8 mouse cellular contexts compared by ENCODE assay signal in genomic region chr2:25240723-25241437, GRCm38 (mm10). TPM values are rescaled to one million over a fixed set of nuclear protein-coding genes. Genes with fewer than 3 reads are reported as not detected.
A peak's percentile ranks its signal among the peaks of the same experiment; 100 is the strongest.
DNase-seq lines count a peak whose midpoint lies in the region; ATAC-seq and TF ChIP-seq lines count a peak whose summit lies in the region.

No protein-coding gene starts in this region.

- H3K9ac ChIP-seq in hindbrain, postnatal 0 days (replicated peaks; ENCODE audit: low read length): peak overlapping the region; percentile 73; the same call in 1 of the 2 replicates

- WGBS in hindbrain, postnatal 0 days: under 1% methylated on average over 29 of the region's 29 CpGs

- H3K27ac ChIP-seq in hindbrain, postnatal 0 days: peak overlapping the region; percentile 80

- peak; percentile 73 for ATAC-seq in hindbrain, postnatal 0 days
- ATAC-seq in megakaryocyte, adult 5-6 weeks (ENCODE audit: poor library complexity, severe bottlenecking): peak; percentile 51

- H3K4me2 ChIP-seq in hindbrain, postnatal 0 days (ENCODE audit: low read depth, low read length): peak overlapping the region; percentile 88

- peak; percentile 69 to 75 for DNase-seq in left cerebral cortex, adult 18-20 months (ENCODE audit: low spot score in 2 of 2)
- DNase-seq in left cerebral cortex, adult 11 months (ENCODE audit: low spot score): no peak
- peak; percentile 72 to 74 for DNase-seq in cerebellum, postnatal 36 days
- DNase-seq in gastrocnemius, adult 8-10 months (ENCODE audit: low spot score in 2 of 2): peak; percentile 38 to 56
- DNase-seq in hindbrain, postnatal 0 days (ENCODE audit: low spot score): peak; percentile 87
- DNase-seq in left cerebral cortex, postnatal 14 days (ENCODE audit: low spot score in 2 of 2): peak; percentile 69 to 75
- DNase-seq in right cerebral cortex, adult 2 months (ENCODE audit: low spot score in 2 of 2): peak; percentile 69 to 70

- H3K36me3 ChIP-seq in hindbrain, postnatal 0 days (ENCODE audit: insufficient read depth, low read length): peaks cover 5% of the 10 kb centered on the region; the same call in 1 of the 2 replicates

- no peak; the same call in 1 of the 2 replicates for TF ChIP-seq CTCF in hindbrain, postnatal 0 days (IDR thresholded peaks at IDR 0.05; ENCODE audit: low read depth)

- no peaks in the 10 kb centered on the region for H3K9me3 ChIP-seq in hindbrain, postnatal 0 days (ENCODE audit: low read length)

- H3K4me3 ChIP-seq in hindbrain, postnatal 0 days (ENCODE audit: low read length): peak overlapping the region; percentile 56

- peaks cover 12% of the 10 kb centered on the region for H3K4me1 ChIP-seq in hindbrain, postnatal 0 days (ENCODE audit: insufficient read depth, low read length)

- no peaks in the 10 kb centered on the region for H3K27me3 ChIP-seq in hindbrain, postnatal 0 days (ENCODE audit: insufficient read depth, low read length)

- intact Hi-C loops in left cerebral cortex, postnatal 14 days (cut with DNase I): no loop called here

RNA-seq across cellular contexts. Expression of gene Rnf208, which starts 1.2 kb away (rescaled TPM):
- 100 to 1,000 TPM; 252 to 262 TPM for total RNA-seq in left cerebral cortex, adult 18-20 months (2021)
- total RNA-seq in gastrocnemius, adult 8-10 months (2022): under 1 TPM; 0.36 to 0.87 (median 0.69) TPM
- 156 and 170 TPM in 2 replicates for total RNA-seq in hindbrain, postnatal 0 days (2014; rRNA removed)
- 197 and 219 TPM in 2 replicates for polyA plus RNA-seq in hindbrain, postnatal 0 days (2015; fragmentation: Nextera tagmentation; extraction: Ambion mirVana)
- total RNA-seq in left cerebral cortex, postnatal 14 days (2021): 100 to 1,000 TPM; 220 to 242 TPM
- total RNA-seq in megakaryocyte, adult 5-6 weeks (2015): 0.14 TPM in 1 of 2 replicates, not detected in the other
- not detected in 2 replicates for total RNA-seq in megakaryocyte, adult 5-6 weeks (2017)

RNA-seq across cellular contexts. Expression of gene Cysrt1, which starts 1.4 kb away (rescaled TPM):
- not detected for total RNA-seq in left cerebral cortex, adult 18-20 months (2021)
- total RNA-seq in gastrocnemius, adult 8-10 months (2022): not detected
- 0.47 TPM in 1 of 2 replicates, not detected in the other for total RNA-seq in hindbrain, postnatal 0 days (2014; rRNA removed)
- 0.24 and 0.44 TPM in 2 replicates for polyA plus RNA-seq in hindbrain, postnatal 0 days (2015; fragmentation: Nextera tagmentation; extraction: Ambion mirVana)
- under 1 TPM in 1 of 2 experiments, not detected in 1; 0.79 TPM for total RNA-seq in left cerebral cortex, postnatal 14 days (2021)
- total RNA-seq in megakaryocyte, adult 5-6 weeks (2015): not detected in 2 replicates
- not detected in 2 replicates for total RNA-seq in megakaryocyte, adult 5-6 weeks (2017)

RNA-seq across cellular contexts. Expression of gene Rnf224, which starts 4.3 kb away (rescaled TPM):
- total RNA-seq in left cerebral cortex, adult 18-20 months (2021): not detected
- not detected for total RNA-seq in gastrocnemius, adult 8-10 months (2022)
- total RNA-seq in hindbrain, postnatal 0 days (2014; rRNA removed): not detected in 2 replicates
- not detected in 2 replicates for polyA plus RNA-seq in hindbrain, postnatal 0 days (2015; fragmentation: Nextera tagmentation; extraction: Ambion mirVana)
- not detected for total RNA-seq in left cerebral cortex, postnatal 14 days (2021)
- not detected in 2 replicates for total RNA-seq in megakaryocyte, adult 5-6 weeks (2015)
- total RNA-seq in megakaryocyte, adult 5-6 weeks (2017): not detected in 2 replicates

RNA-seq across cellular contexts. Expression of gene AL732309.1, which starts 5.8 kb away (rescaled TPM):
- 1 to 10 TPM; 1.4 to 4.1 TPM for total RNA-seq in left cerebral cortex, adult 18-20 months (2021)
- total RNA-seq in gastrocnemius, adult 8-10 months (2022): 1 to 10 TPM in 2 of 4 experiments, under 1 TPM in 2; 0.54 to 1.8 (median 1.2) TPM
- total RNA-seq in hindbrain, postnatal 0 days (2014; rRNA removed): 8.7 and 9.7 TPM in 2 replicates
- 2.3 and 2.6 TPM in 2 replicates for polyA plus RNA-seq in hindbrain, postnatal 0 days (2015; fragmentation: Nextera tagmentation; extraction: Ambion mirVana)
- total RNA-seq in left cerebral cortex, postnatal 14 days (2021): 1 to 10 TPM; 2.3 to 2.8 TPM
- 4.7 TPM in 2 replicates for total RNA-seq in megakaryocyte, adult 5-6 weeks (2015)
- total RNA-seq in megakaryocyte, adult 5-6 weeks (2017): 1.7 TPM in 1 of 2 replicates, not detected in the other

RNA-seq across cellular contexts. Expression of gene Slc34a3, which starts 6.7 kb away (rescaled TPM):
- total RNA-seq in left cerebral cortex, adult 18-20 months (2021): not detected
- not detected for total RNA-seq in gastrocnemius, adult 8-10 months (2022)
- not detected in 2 replicates for total RNA-seq in hindbrain, postnatal 0 days (2014; rRNA removed)
- not detected in 2 replicates for polyA plus RNA-seq in hindbrain, postnatal 0 days (2015; fragmentation: Nextera tagmentation; extraction: Ambion mirVana)
- total RNA-seq in left cerebral cortex, postnatal 14 days (2021): not detected
- not detected in 2 replicates for total RNA-seq in megakaryocyte, adult 5-6 weeks (2015)
- not detected in 2 replicates for total RNA-seq in megakaryocyte, adult 5-6 weeks (2017)

Comparison
In these comparisons a context has a peak if more than half of its experiments do, and no peak if none do; other contexts are left out.
1. RNA of gene Rnf208, which starts 1.2 kb away (total RNA-seq): 252 to 262 TPM in left cerebral cortex, adult 18-20 months, 220 to 242 TPM in left cerebral cortex, postnatal 14 days and 156 to 170 TPM in hindbrain, postnatal 0 days; 0.36 to 0.87 TPM in gastrocnemius, adult 8-10 months and 0.14 TPM in megakaryocyte, adult 5-6 weeks; every median in the first group is over 10 times any median in the second.